Mouse (Mus musculus): ENCODE results near the gene Wfdc1.

Gene Wfdc1

GRCm38 (mm10) chr8:119639798-119640197 lies 26.4 kb upstream of the Wfdc1 start:
- no peak for DNase-seq (ENCODE audit: low spot score)

- DNase-seq (ENCODE audit: low spot score) = no peak
Measured at GRCm38 (mm10) chr8:119641058-119641457, 25.1 kb upstream of the Wfdc1 start.

GRCm38 (mm10) chr8:119642960-119643359 lies 23.2 kb upstream of the Wfdc1 start:
- no peak for DNase-seq (ENCODE audit: low spot score)

- no peak for DNase-seq (ENCODE audit: low spot score)
Measured at GRCm38 (mm10) chr8:119644429-119644960, 21.7 kb upstream of the Wfdc1 start.

GRCm38 (mm10) chr8:119644981-119645597 lies 21.1 kb upstream of the Wfdc1 start:
- no peak for DNase-seq (ENCODE audit: low spot score)

- DNase-seq (ENCODE audit: low spot score) = no peak
Measured at GRCm38 (mm10) chr8:119646197-119646596, 20.0 kb upstream of the Wfdc1 start.

GRCm38 (mm10) chr8:119646846-119647245 lies 19.3 kb upstream of the Wfdc1 start:
- no peak for DNase-seq (ENCODE audit: low spot score)

- DNase-seq (ENCODE audit: low spot score) = no peak
Measured at GRCm38 (mm10) chr8:119651324-119651723, 14.8 kb upstream of the Wfdc1 start.

- DNase-seq (ENCODE audit: low spot score) = no peak
Measured at GRCm38 (mm10) chr8:119656709-119657464, 9.3 kb upstream of the Wfdc1 start.

- no peak for DNase-seq (ENCODE audit: low spot score)
Measured at GRCm38 (mm10) chr8:119661081-119661480, 5.1 kb upstream of the Wfdc1 start.

- DNase-seq (ENCODE audit: low spot score) = no peak
Measured at GRCm38 (mm10) chr8:119661892-119662291, 4.3 kb upstream of the Wfdc1 start.

GRCm38 (mm10) chr8:119663440-119663839 lies 2.7 kb upstream of the Wfdc1 start:
- no peak for DNase-seq (ENCODE audit: low spot score)

- no peak for DNase-seq (ENCODE audit: low spot score)
Measured at GRCm38 (mm10) chr8:119665270-119665669, 895 bp upstream of the Wfdc1 start.

GRCm38 (mm10) chr8:119668447-119668846 lies 2.3 kb downstream of the Wfdc1 start:
- no peak for DNase-seq (ENCODE audit: low spot score)

- DNase-seq (ENCODE audit: low spot score) = no peak
Measured at GRCm38 (mm10) chr8:119669284-119669683, 3.1 kb downstream of the Wfdc1 start.

- no peak for DNase-seq (ENCODE audit: low spot score)
Measured at GRCm38 (mm10) chr8:119670419-119671091, 4.4 kb downstream of the Wfdc1 start.

GRCm38 (mm10) chr8:119673976-119674555 lies 7.9 kb downstream of the Wfdc1 start:
- DNase-seq (ENCODE audit: low spot score) = no peak

- no peak for DNase-seq (ENCODE audit: low spot score)
Measured at GRCm38 (mm10) chr8:119675457-119675856, 9.3 kb downstream of the Wfdc1 start.

- DNase-seq (ENCODE audit: low spot score) = peak; percentile 96
Measured at GRCm38 (mm10) chr8:119676389-119676788, 10.2 kb downstream of the Wfdc1 start.

GRCm38 (mm10) chr8:119678138-119678843 lies 12.1 kb downstream of the Wfdc1 start:
- DNase-seq (ENCODE audit: low spot score) = no peak

- DNase-seq (ENCODE audit: low spot score) = no peak
Measured at GRCm38 (mm10) chr8:119679184-119679583, 13.0 kb downstream of the Wfdc1 start.

GRCm38 (mm10) chr8:119690602-119691001 lies 24.4 kb downstream of the Wfdc1 start:
- DNase-seq (ENCODE audit: low spot score) = no peak
